Mouse (Mus musculus): Measurements from ENCODE around the gene Fbll1.
"Not testable (repeated sequence)": the region's sequence is repeated elsewhere in the genome, so short reads cannot be mapped to it uniquely, and the experiment has no call there.

DNA sequence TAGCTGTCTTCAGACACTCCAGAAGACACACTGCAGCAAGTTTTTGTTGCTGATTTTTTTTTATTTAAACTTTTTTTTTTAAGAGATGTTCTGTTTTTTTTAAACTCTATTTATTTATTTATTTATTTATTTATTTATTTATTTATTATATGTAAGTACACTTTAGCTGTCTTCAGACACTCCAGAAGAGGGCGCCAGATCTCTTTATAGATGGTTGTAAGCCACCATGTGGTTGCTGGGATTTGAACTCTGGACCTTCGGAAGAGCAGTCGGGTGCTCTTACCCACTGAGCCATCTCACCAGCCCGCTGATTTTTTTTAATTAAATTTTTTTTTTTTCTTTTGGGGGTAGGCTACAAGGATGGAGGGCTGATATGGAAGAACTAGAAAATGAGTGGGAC lies 43.9 kb upstream of the Fbll1 start:
- TF ChIP-seq POLR2A (IDR thresholded peaks at IDR 0.05; ENCODE audit: extremely low read depth, insufficient read depth, low read length); CTCF (IDR thresholded peaks at IDR 0.05; ENCODE audit: low read depth, low read length): not testable (repeated sequence)

Measured in liver, adult 2 months (tissue).